Comparison of ENCODE assay signal across 11 mouse cellular contexts in genomic region chr15:81576961-81577360, GRCm38 (mm10). TPM values are rescaled to one million over a fixed set of nuclear protein-coding genes. Genes with fewer than 3 reads are reported as not detected.
DNase-seq lines count a peak whose midpoint lies in the region; ATAC-seq and TF ChIP-seq lines count a peak whose summit lies in the region.
"Had no signal": no experiment of that assay in that cellular context is flagged by ENCODE, and none has a peak within 500 bp of the region (broad histone marks: within the 10 kb centered on the region; RNA-seq: fewer than 3 reads in every experiment).

No protein-coding gene starts in this region.

- H3K36me3 ChIP-seq in CH12.LX (replicated peaks in 1 of 2; ENCODE audit: control insufficient read depth in 1 of 2, insufficient read depth in 1 of 2, low read length in 1 of 2) (no peaks in the 10 kb centered on the region), MEL (ENCODE audit: control insufficient read depth in 1 of 2, insufficient read depth in 2 of 2, low read length in 2 of 2) (peaks cover 0 to 9% of the 10 kb centered on the region in 2 experiments; a peak in 2 of 4 replicates)
- H3K36me3 ChIP-seq in intestine, embryonic 16.5 days (ENCODE audit: control insufficient read depth, insufficient read depth, low read length), result no peaks in the 10 kb centered on the region
- H3K36me3 ChIP-seq: hindbrain, embryonic 10.5 days; neural tube, embryonic 12.5 days had no signal

- H3K27me3 ChIP-seq in CH12.LX (replicated peaks) (no peaks in the 10 kb centered on the region), MEL (ENCODE audit: control insufficient read depth in 1 of 2, insufficient read depth in 2 of 2, low read length in 2 of 2) (no peaks in the 10 kb centered on the region)
- no peaks in the 10 kb centered on the region for H3K27me3 ChIP-seq in intestine, embryonic 16.5 days (replicated peaks; ENCODE audit: control insufficient read depth, insufficient read depth, low read length)
- H3K27me3 ChIP-seq: neural tube, embryonic 12.5 days had no signal

- ATAC-seq in intestine, embryonic 16.5 days, result no peak

- 17% methylated on average over 3 of the region's 3 CpGs for WGBS in intestine, embryonic 16.5 days

- TF ChIP-seq EP300 in CH12.LX (IDR thresholded peaks at IDR 0.05; ENCODE audit: low read length) (no peak), MEL (IDR thresholded peaks at IDR 0.05; ENCODE audit: low read depth in 1 of 2, low read length in 2 of 2) (no peak)

- dilution Hi-C loops in CH12.LX (cut with MboI; ENCODE audit: extremely low pct_ligation_motif_present, extremely low pct_unique_long_range_greater_than_20kb, low sequenced_read_pairs), result no loop called here

- TF ChIP-seq CTCF in CH12.LX (conservative IDR thresholded peaks at IDR 0.05 in 1 of 2, IDR thresholded peaks at IDR 0.05 in 1 of 2; ENCODE audit: low read depth in 2 of 2, low read length in 2 of 2) (0 out of 4 replicates have a peak, but pooled peaks of 1 of the 2 experiments have one; percentile 8), MEL (IDR thresholded peaks at IDR 0.05 in 2 of 3, conservative IDR thresholded peaks at IDR 0.05 in 1 of 3; ENCODE audit: control insufficient read depth in 1 of 3, insufficient read depth in 1 of 3, low read depth in 2 of 3, low read length in 3 of 3, poor library complexity in 1 of 3, severe bottlenecking in 1 of 3) (no peak)

- H3K4me3 ChIP-seq in CH12.LX (replicated peaks in 1 of 3; ENCODE audit: low read depth in 2 of 3, low read length in 2 of 3, poor library complexity in 1 of 3) (no peak overlapping the region), MEL (ENCODE audit: control insufficient read depth in 1 of 2, insufficient read depth in 1 of 2, low read depth in 2 of 2, low read length in 2 of 2) (no peak overlapping the region)
- no peak overlapping the region for H3K4me3 ChIP-seq in intestine, embryonic 16.5 days (ENCODE audit: low read length)
- H3K4me3 ChIP-seq: hindbrain, embryonic 10.5 days; left cerebral cortex, adult 2 months; neural tube, embryonic 12.5 days had no signal

- H3K4me2 ChIP-seq in CH12.LX (ENCODE audit: insufficient read depth, low read depth, poor library complexity, severe bottlenecking), result peak overlapping the region; percentile 19; the same call in 1 of the 2 replicates
- no peak overlapping the region for H3K4me2 ChIP-seq in intestine, embryonic 16.5 days (ENCODE audit: low read depth, low read length)
- H3K4me2 ChIP-seq: neural tube, embryonic 12.5 days had no signal

- peaks cover 7 to 13% of the 10 kb centered on the region in 2 experiments for H3K4me1 ChIP-seq in CH12.LX (ENCODE audit: control insufficient read depth in 1 of 2, insufficient read depth in 2 of 2)
- peaks cover 0 to 5% of the 10 kb centered on the region in 2 experiments; a peak in 2 of 4 replicates for H3K4me1 ChIP-seq in MEL (ENCODE audit: control insufficient read depth in 1 of 2, insufficient read depth in 2 of 2, low read length in 2 of 2)
- H3K4me1 ChIP-seq in intestine, embryonic 16.5 days (ENCODE audit: control insufficient read depth, insufficient read depth, low read length), result no peaks in the 10 kb centered on the region
- H3K4me1 ChIP-seq: neural tube, embryonic 12.5 days had no signal

- TF ChIP-seq RAD21 in CH12.LX (IDR thresholded peaks at IDR 0.05; ENCODE audit: low read depth, low read length), result no peak
- TF ChIP-seq RAD21 in MEL (IDR thresholded peaks at IDR 0.05; ENCODE audit: low read depth, low read length), result no peak

- H3K27ac ChIP-seq in CH12.LX (ENCODE audit: insufficient read depth, low read depth) (no peak overlapping the region), MEL (ENCODE audit: control insufficient read depth, low read depth, low read length) (no peak overlapping the region)
- no peak overlapping the region for H3K27ac ChIP-seq in intestine, embryonic 16.5 days (ENCODE audit: low read length)
- H3K27ac ChIP-seq: hindbrain, embryonic 10.5 days; left cerebral cortex, adult 2 months; neural tube, embryonic 12.5 days had no signal

- DNase-seq in layer of hippocampus, adult 18-20 months (ENCODE audit: low spot score in 2 of 2), result peak; percentile 8 to 42
- no peak for DNase-seq in layer of hippocampus, adult 9-10 months (ENCODE audit: low spot score)
- peak; percentile 72 for DNase-seq in CH12.LX (ENCODE audit: extremely low read depth)
- peak; percentile 49 for DNase-seq in MEL (ENCODE audit: low read depth, low spot score)
- DNase-seq in layer of hippocampus, postnatal 10 days (ENCODE audit: low spot score in 2 of 2), result peak; percentile 17 to 20
- no peak for DNase-seq in thymus, postnatal 25 days
- DNase-seq: lung, postnatal 14 days had no signal

- no peak for TF ChIP-seq POLR2A in CH12.LX (IDR thresholded peaks at IDR 0.05; ENCODE audit: low read depth, low read length)
- no peak for TF ChIP-seq POLR2A in MEL (IDR thresholded peaks at IDR 0.05; ENCODE audit: control insufficient read depth in 1 of 2, insufficient read depth in 1 of 2, low read depth in 1 of 2, low read length in 2 of 2, poor library complexity in 1 of 2)

- H3K9me3 ChIP-seq in CH12.LX (replicated peaks; ENCODE audit: low read length) (no peaks in the 10 kb centered on the region), MEL (replicated peaks; ENCODE audit: insufficient read depth, low read length) (no peaks in the 10 kb centered on the region)
- no peaks in the 10 kb centered on the region for H3K9me3 ChIP-seq in intestine, embryonic 16.5 days (ENCODE audit: control insufficient read depth, low read length)
- H3K9me3 ChIP-seq: hindbrain, embryonic 10.5 days; neural tube, embryonic 12.5 days had no signal

- in situ Hi-C loops in CH12.LX (cut with MboI; ENCODE audit: low pct_ligation_motif_present, low pct_unique_long_range_greater_than_20kb, low sequenced_read_pairs), result no loop called here

- no peaks in the 10 kb centered on the region for H3K79me2 ChIP-seq in CH12.LX (replicated peaks; ENCODE audit: control insufficient read depth, extremely low read depth, insufficient read depth, poor library complexity, severe bottlenecking)
- no peaks in the 10 kb centered on the region for H3K79me2 ChIP-seq in MEL (ENCODE audit: control insufficient read depth, insufficient read depth, low read length, poor library complexity)

- H3K9ac ChIP-seq in CH12.LX (ENCODE audit: insufficient read depth, low read depth), result no peak overlapping the region
- no peak overlapping the region for H3K9ac ChIP-seq in MEL (ENCODE audit: control insufficient read depth, low read depth, low read length, poor library complexity, severe bottlenecking)
- no peak overlapping the region for H3K9ac ChIP-seq in intestine, embryonic 16.5 days (ENCODE audit: low read depth, low read length)
- H3K9ac ChIP-seq: neural tube, embryonic 12.5 days had no signal

TF ChIP-seq in CH12.LX, 34 proteins besides CTCF, POLR2A, EP300 and RAD21:
- TF ChIP-seq USF1 (IDR thresholded peaks at IDR 0.05; ENCODE audit: low read depth, low read length) (no peak), MEF2A (IDR thresholded peaks at IDR 0.05; ENCODE audit: borderline replicate concordance, low read depth, low read length) (peak; percentile 61; the same call in 1 of the 2 replicates)
TF ChIP-seq in CH12.LX: peak in this region for 1.

TF ChIP-seq in MEL, 35 proteins besides CTCF, POLR2A, EP300 and RAD21:
- no peak for TF ChIP-seq BHLHE40 (IDR thresholded peaks at IDR 0.05; ENCODE audit: borderline replicate concordance, low read depth, low read length)
- no peak for TF ChIP-seq ELF1 (IDR thresholded peaks at IDR 0.05; ENCODE audit: low read depth, low read length)

RNA-seq across cellular contexts. Expression of gene Ep300, which starts 8.2 kb away (rescaled TPM):
- 10 to 100 TPM; 66.0 to 70.6 TPM for total RNA-seq in layer of hippocampus, adult 18-20 months (2021)
- 16.4 and 17.4 TPM in 2 replicates for total RNA-seq in CH12.LX (2012; rRNA removed)
- 4.7 and 5.9 TPM in 2 replicates for total RNA-seq in CH12.LX (2014; rRNA removed)
- polyA plus RNA-seq in CH12.LX (2012; ENCODE audit: insufficient read length, low read depth), result 23.1 and 33.2 TPM in 2 replicates
- 11.6 and 13.4 TPM in 2 replicates for total RNA-seq in MEL (2012; rRNA removed)
- 10 to 100 TPM; 32.3 to 45.2 TPM for polyA plus RNA-seq in MEL (2012; ENCODE audit: insufficient read depth in 1 of 2, insufficient read length in 2 of 2, low read depth in 1 of 2, low replicate concordance in 2 of 2, missing spikeins in 1 of 2)
- 10 to 100 TPM; 57.8 to 59.5 TPM for total RNA-seq in layer of hippocampus, postnatal 10 days (2021)
- polyA plus RNA-seq in intestine, embryonic 16.5 days (2015; fragmentation: Nextera tagmentation; extraction: Ambion mirVana), result 9.9 and 13.1 TPM in 2 replicates

Comparison
In these comparisons a context has a peak if more than half of its experiments do, and no peak if none do; other contexts are left out.
1. DNase-seq: peak in layer of hippocampus, adult 18-20 months (2 of 2), CH12.LX (single experiment), MEL (single experiment) and layer of hippocampus, postnatal 10 days (2 of 2); none in layer of hippocampus, adult 9-10 months (single experiment) and thymus, postnatal 25 days (single experiment).